ENCODE assay signal across 8 mouse cellular contexts in genomic region chr13:23571504-23572217, GRCm38 (mm10). TPM values are rescaled to one million over a fixed set of nuclear protein-coding genes. Genes with fewer than 3 reads are reported as not detected.
DNase-seq lines count a peak whose midpoint lies in the region; ATAC-seq and TF ChIP-seq lines count a peak whose summit lies in the region.
"Not testable (repeated sequence)": the region's sequence is repeated elsewhere in the genome, so short reads cannot be mapped to it uniquely, and the experiment has no call there.

No protein-coding gene starts in this region.

- not testable (repeated sequence) for TF ChIP-seq EP300 in heart, postnatal 0 days (IDR thresholded peaks at IDR 0.05; ENCODE audit: low read depth)
- peak; percentile 56 for TF ChIP-seq EP300 in liver, embryonic 14.5 days (IDR thresholded peaks at IDR 0.05; ENCODE audit: low read depth)

- H3K4me2 ChIP-seq in forebrain, embryonic 11.5 days (ENCODE audit: low read depth, low read length, severe bottlenecking): peak overlapping the region; percentile 66
- peak overlapping the region; percentile 62 for H3K4me2 ChIP-seq in heart, postnatal 0 days (ENCODE audit: low read depth, low read length)
- peak overlapping the region; percentile 69 for H3K4me2 ChIP-seq in kidney, embryonic 14.5 days (replicated peaks; ENCODE audit: low read depth, low read length)
- H3K4me2 ChIP-seq in liver, embryonic 14.5 days (ENCODE audit: low read depth): peak overlapping the region; percentile 79
- peak overlapping the region; percentile 59 for H3K4me2 ChIP-seq in midbrain, embryonic 14.5 days (ENCODE audit: low read length)
- peak overlapping the region; percentile 41 for H3K4me2 ChIP-seq in stomach, embryonic 14.5 days (replicated peaks; ENCODE audit: low read depth, low read length)

- H3K4me3 ChIP-seq in C2C12 (ENCODE audit: insufficient read depth, poor library complexity, severe bottlenecking): peak overlapping the region; percentile 27
- H3K4me3 ChIP-seq in cerebellum, adult 2 months (replicated peaks; ENCODE audit: insufficient read depth, low read depth, low read length): peak overlapping the region; percentile 58
- peak overlapping the region; percentile 45 for H3K4me3 ChIP-seq in forebrain, embryonic 11.5 days (ENCODE audit: low read depth, low read length)
- H3K4me3 ChIP-seq in heart, postnatal 0 days (ENCODE audit: low read depth, low read length): peak overlapping the region; percentile 51
- peak overlapping the region; percentile 43 for H3K4me3 ChIP-seq in kidney, embryonic 14.5 days (ENCODE audit: low read length)
- H3K4me3 ChIP-seq in liver, embryonic 14.5 days (ENCODE audit: insufficient read depth in 1 of 2, low read depth in 2 of 2, low read length in 2 of 2): peak overlapping the region; percentile 65 to 81
- peak overlapping the region; percentile 33 for H3K4me3 ChIP-seq in midbrain, embryonic 14.5 days (replicated peaks; ENCODE audit: low read depth, low read length)
- peak overlapping the region; percentile 27 for H3K4me3 ChIP-seq in stomach, embryonic 14.5 days (ENCODE audit: low read depth, low read length)

- H3K27ac ChIP-seq in cerebellum, adult 2 months (ENCODE audit: insufficient read depth, low read length): peak overlapping the region; percentile 77
- peak overlapping the region; percentile 96 for H3K27ac ChIP-seq in forebrain, embryonic 11.5 days (ENCODE audit: low read depth, low read length)
- H3K27ac ChIP-seq in heart, postnatal 0 days (ENCODE audit: low read depth): peak overlapping the region; percentile 97
- H3K27ac ChIP-seq in kidney, embryonic 14.5 days (ENCODE audit: low read depth, low read length): peak overlapping the region; percentile 92
- H3K27ac ChIP-seq in liver, embryonic 14.5 days: peak overlapping the region; percentile 98
- H3K27ac ChIP-seq in midbrain, embryonic 14.5 days (replicated peaks; ENCODE audit: low read depth, low read length): peak overlapping the region; percentile 89
- peak overlapping the region; percentile 94 for H3K27ac ChIP-seq in stomach, embryonic 14.5 days (ENCODE audit: low read length)

- H3K9ac ChIP-seq in forebrain, embryonic 11.5 days (ENCODE audit: low read length): peak overlapping the region; percentile 72
- H3K9ac ChIP-seq in heart, postnatal 0 days (replicated peaks; ENCODE audit: low read depth, low read length): peak overlapping the region; percentile 69
- peak overlapping the region; percentile 82 for H3K9ac ChIP-seq in kidney, embryonic 14.5 days (ENCODE audit: low read depth, low read length)
- H3K9ac ChIP-seq in liver, embryonic 14.5 days (replicated peaks): peak overlapping the region; percentile 99
- H3K9ac ChIP-seq in midbrain, embryonic 14.5 days (replicated peaks; ENCODE audit: low read length): peak overlapping the region; percentile 46
- peak overlapping the region; percentile 22 for H3K9ac ChIP-seq in stomach, embryonic 14.5 days (replicated peaks; ENCODE audit: low read depth, low read length)

- not testable (repeated sequence) for H3K4me1 ChIP-seq in cerebellum, adult 2 months (ENCODE audit: control insufficient read depth, insufficient read depth, low read length); forebrain, embryonic 11.5 days (replicated peaks; ENCODE audit: control insufficient read depth, insufficient read depth, low read length); kidney, embryonic 14.5 days (ENCODE audit: control insufficient read depth, insufficient read depth, low read length); stomach, embryonic 14.5 days (ENCODE audit: control insufficient read depth, insufficient read depth, low read length)
- peaks cover 16% of the 10 kb centered on the region; the same call in 1 of the 2 replicates for H3K4me1 ChIP-seq in heart, postnatal 0 days (ENCODE audit: control insufficient read depth, insufficient read depth)
- peaks cover 10 to 16% of the 10 kb centered on the region in 2 experiments for H3K4me1 ChIP-seq in liver, embryonic 14.5 days (replicated peaks; ENCODE audit: control insufficient read depth in 2 of 2, insufficient read depth in 2 of 2, low read length in 1 of 2)
- H3K4me1 ChIP-seq in midbrain, embryonic 14.5 days (ENCODE audit: control insufficient read depth, insufficient read depth, low read length): peaks cover 28% of the 10 kb centered on the region

- not testable (repeated sequence) for H3K36me3 ChIP-seq in C2C12 (ENCODE audit: control insufficient read depth, insufficient read depth); forebrain, embryonic 11.5 days (ENCODE audit: control insufficient read depth, insufficient read depth, low read length); heart, postnatal 0 days (replicated peaks; ENCODE audit: control insufficient read depth, insufficient read depth, low read length); kidney, embryonic 14.5 days (ENCODE audit: control insufficient read depth, insufficient read depth, low read length); liver, embryonic 14.5 days (replicated peaks; ENCODE audit: control insufficient read depth, insufficient read depth, low read depth); midbrain, embryonic 14.5 days (ENCODE audit: control insufficient read depth, insufficient read depth, low read length); stomach, embryonic 14.5 days (ENCODE audit: control insufficient read depth, insufficient read depth, low read length)

- not testable (repeated sequence) for TF ChIP-seq POLR2A in cerebellum, adult 2 months (IDR thresholded peaks at IDR 0.05; ENCODE audit: borderline replicate concordance, insufficient read depth, low read length)

- not testable (repeated sequence) for H3K27me3 ChIP-seq in C2C12 (ENCODE audit: control insufficient read depth, insufficient read depth, insufficient read length); cerebellum, adult 2 months (ENCODE audit: control insufficient read depth, insufficient read depth, low read length); forebrain, embryonic 11.5 days (ENCODE audit: control insufficient read depth, insufficient read depth, low read length); heart, postnatal 0 days (ENCODE audit: control insufficient read depth, insufficient read depth, low read length); kidney, embryonic 14.5 days (ENCODE audit: control insufficient read depth, insufficient read depth, low read length); liver, embryonic 14.5 days (ENCODE audit: control insufficient read depth, insufficient read depth, low read length); midbrain, embryonic 14.5 days (ENCODE audit: control insufficient read depth, insufficient read depth, low read length); stomach, embryonic 14.5 days (ENCODE audit: control insufficient read depth, insufficient read depth, low read length)

- H3K79me2 ChIP-seq in C2C12 (ENCODE audit: control insufficient read depth, insufficient read depth): not testable (repeated sequence)

- peak overlapping the region; percentile 4 for H3ac ChIP-seq in C2C12 (ENCODE audit: control insufficient read depth, insufficient read length, low read depth)

- not testable (repeated sequence) for DNase-seq in cerebellum, adult 2 months; forebrain, embryonic 11.5 days (ENCODE audit: low spot score); heart, postnatal 0 days (ENCODE audit: low spot score)
- DNase-seq in liver, embryonic 14.5 days (ENCODE audit: low read depth in 3 of 3, low spot score in 3 of 3): peak in 1 of 3 experiments; percentile 62
- peak; percentile 40 for DNase-seq in midbrain, embryonic 14.5 days

- WGBS in cerebellum, adult 2 months: 2% methylated on average over 18 of the region's 34 CpGs
- under 1% methylated on average over 9 of the region's 34 CpGs for WGBS in forebrain, embryonic 11.5 days
- WGBS in heart, postnatal 0 days: 1% methylated on average over 13 of the region's 34 CpGs
- WGBS in kidney, embryonic 14.5 days: under 1% methylated on average over 13 of the region's 34 CpGs
- 0% methylated on average over 9 of the region's 34 CpGs for WGBS in liver, embryonic 14.5 days (ENCODE audit: insufficient replicate concordance)
- WGBS in midbrain, embryonic 14.5 days: under 1% methylated on average over 12 of the region's 34 CpGs
- WGBS in stomach, embryonic 14.5 days: 0% methylated on average over 9 of the region's 34 CpGs

- TF ChIP-seq CTCF in C2C12 (IDR thresholded peaks at IDR 0.05; ENCODE audit: control insufficient read depth, insufficient read depth, insufficient read length); cerebellum, adult 2 months (IDR thresholded peaks at IDR 0.05; ENCODE audit: borderline replicate concordance, insufficient read depth, low read depth, low read length); heart, postnatal 0 days (IDR thresholded peaks at IDR 0.05; ENCODE audit: low read depth); liver, embryonic 14.5 days (IDR thresholded peaks at IDR 0.05; ENCODE audit: low read depth): not testable (repeated sequence)

- H3K9me3 ChIP-seq in forebrain, embryonic 11.5 days (ENCODE audit: control insufficient read depth, low read length); heart, postnatal 0 days (replicated peaks; ENCODE audit: control insufficient read depth, low read length); kidney, embryonic 14.5 days (ENCODE audit: control insufficient read depth, low read length); liver, embryonic 14.5 days (ENCODE audit: control insufficient read depth, low read length); midbrain, embryonic 14.5 days (ENCODE audit: control insufficient read depth, low read length); stomach, embryonic 14.5 days (ENCODE audit: control insufficient read depth, low read depth, low read length): not testable (repeated sequence)

- not testable (repeated sequence) for ATAC-seq in forebrain, embryonic 11.5 days (replicated peaks; ENCODE audit: low FRiP score); kidney, embryonic 14.5 days (ENCODE audit: low FRiP score, low TSS enrichment); midbrain, embryonic 14.5 days (ENCODE audit: low FRiP score, low TSS enrichment); stomach, embryonic 14.5 days (ENCODE audit: insufficient number of reproducible peaks, insufficient read depth, low FRiP score, low read depth)
- ATAC-seq in heart, postnatal 0 days (ENCODE audit: insufficient read depth, low read depth): 0 out of 2 replicates have a peak, but pooled peaks have one; percentile 1
- peak; percentile 2 for ATAC-seq in liver, embryonic 14.5 days (ENCODE audit: insufficient read depth)

- H3K79me3 ChIP-seq in C2C12 (ENCODE audit: low read depth): not testable (repeated sequence)

RNA-seq across cellular contexts. Expression of gene Hist1h2bg, which starts 0.5 kb away (rescaled TPM):
- 9.9 TPM for polyA plus RNA-seq in C2C12 (2012; fragmentation: generic; extraction: Trizol)
- polyA plus RNA-seq in cerebellum, adult 2 months (2012; rRNA removed): 7.3 and 9.3 TPM in 2 replicates
- 7.4 and 10.0 TPM in 2 replicates for polyA plus RNA-seq in forebrain, embryonic 11.5 days (2014; fragmentation: Nextera tagmentation; extraction: Ambion mirVana)
- 1,110 and 1,666 TPM in 2 replicates for total RNA-seq in heart, postnatal 0 days (2014; rRNA removed; ENCODE audit: low replicate concordance)
- polyA plus RNA-seq in heart, postnatal 0 days (2015; fragmentation: Nextera tagmentation; extraction: Ambion mirVana): 2.5 and 4.3 TPM in 2 replicates
- polyA plus RNA-seq in kidney, embryonic 14.5 days (2014; fragmentation: Nextera tagmentation; extraction: Ambion mirVana): 7.9 and 12.9 TPM in 2 replicates
- polyA plus RNA-seq in liver, embryonic 14.5 days (2012; rRNA removed): 42.1 and 55.9 TPM in 2 replicates
- 6.9 and 10.2 TPM in 2 replicates for polyA plus RNA-seq in liver, embryonic 14.5 days (2014; fragmentation: Nextera tagmentation; extraction: Ambion mirVana)
- 1.4 and 2.6 TPM in 2 replicates for polyA plus RNA-seq in midbrain, embryonic 14.5 days (2014; fragmentation: Nextera tagmentation; extraction: Ambion mirVana)
- polyA plus RNA-seq in stomach, embryonic 14.5 days (2014; fragmentation: Nextera tagmentation; extraction: Ambion mirVana): 11.0 and 12.6 TPM in 2 replicates

RNA-seq across cellular contexts. Expression of gene Hist1h2ae, which starts 0.6 kb away (rescaled TPM):
- polyA plus RNA-seq in C2C12 (2012; fragmentation: generic; extraction: Trizol): 12.6 TPM
- 0.33 and 0.60 TPM in 2 replicates for polyA plus RNA-seq in cerebellum, adult 2 months (2012; rRNA removed)
- 96.4 and 102 TPM in 2 replicates for polyA plus RNA-seq in forebrain, embryonic 11.5 days (2014; fragmentation: Nextera tagmentation; extraction: Ambion mirVana)
- total RNA-seq in heart, postnatal 0 days (2014; rRNA removed; ENCODE audit: low replicate concordance): 171 and 312 TPM in 2 replicates
- polyA plus RNA-seq in heart, postnatal 0 days (2015; fragmentation: Nextera tagmentation; extraction: Ambion mirVana): 12.1 and 14.3 TPM in 2 replicates
- 114 and 155 TPM in 2 replicates for polyA plus RNA-seq in kidney, embryonic 14.5 days (2014; fragmentation: Nextera tagmentation; extraction: Ambion mirVana)
- 10.8 and 14.3 TPM in 2 replicates for polyA plus RNA-seq in liver, embryonic 14.5 days (2012; rRNA removed)
- 150 and 151 TPM in 2 replicates for polyA plus RNA-seq in liver, embryonic 14.5 days (2014; fragmentation: Nextera tagmentation; extraction: Ambion mirVana)
- polyA plus RNA-seq in midbrain, embryonic 14.5 days (2014; fragmentation: Nextera tagmentation; extraction: Ambion mirVana): 30.2 and 34.0 TPM in 2 replicates
- 92.6 and 109 TPM in 2 replicates for polyA plus RNA-seq in stomach, embryonic 14.5 days (2014; fragmentation: Nextera tagmentation; extraction: Ambion mirVana)

RNA-seq across cellular contexts. Expression of gene Hist1h2bf, which starts 2.3 kb away (rescaled TPM):
- polyA plus RNA-seq in C2C12 (2012; fragmentation: generic; extraction: Trizol): 4.5 TPM
- polyA plus RNA-seq in cerebellum, adult 2 months (2012; rRNA removed): 0.65 and 0.98 TPM in 2 replicates
- polyA plus RNA-seq in forebrain, embryonic 11.5 days (2014; fragmentation: Nextera tagmentation; extraction: Ambion mirVana): 4.5 and 5.9 TPM in 2 replicates
- 603 and 951 TPM in 2 replicates for total RNA-seq in heart, postnatal 0 days (2014; rRNA removed; ENCODE audit: low replicate concordance)
- polyA plus RNA-seq in heart, postnatal 0 days (2015; fragmentation: Nextera tagmentation; extraction: Ambion mirVana): 1.3 and 1.6 TPM in 2 replicates
- 6.7 and 10.8 TPM in 2 replicates for polyA plus RNA-seq in kidney, embryonic 14.5 days (2014; fragmentation: Nextera tagmentation; extraction: Ambion mirVana)
- 15.9 and 35.2 TPM in 2 replicates for polyA plus RNA-seq in liver, embryonic 14.5 days (2012; rRNA removed)
- polyA plus RNA-seq in liver, embryonic 14.5 days (2014; fragmentation: Nextera tagmentation; extraction: Ambion mirVana): 3.4 and 4.4 TPM in 2 replicates
- 1.5 and 2.7 TPM in 2 replicates for polyA plus RNA-seq in midbrain, embryonic 14.5 days (2014; fragmentation: Nextera tagmentation; extraction: Ambion mirVana)
- 7.1 and 7.3 TPM in 2 replicates for polyA plus RNA-seq in stomach, embryonic 14.5 days (2014; fragmentation: Nextera tagmentation; extraction: Ambion mirVana)

RNA-seq across cellular contexts. Expression of gene Hist1h2ad, which starts 2.5 kb away (rescaled TPM):
- polyA plus RNA-seq in C2C12 (2012; fragmentation: generic; extraction: Trizol): 0.73 TPM
- 1.2 and 1.9 TPM in 2 replicates for polyA plus RNA-seq in cerebellum, adult 2 months (2012; rRNA removed)
- 2.5 and 3.0 TPM in 2 replicates for polyA plus RNA-seq in forebrain, embryonic 11.5 days (2014; fragmentation: Nextera tagmentation; extraction: Ambion mirVana)
- total RNA-seq in heart, postnatal 0 days (2014; rRNA removed; ENCODE audit: low replicate concordance): 568 and 769 TPM in 2 replicates
- polyA plus RNA-seq in heart, postnatal 0 days (2015; fragmentation: Nextera tagmentation; extraction: Ambion mirVana): 0.27 and 1.8 TPM in 2 replicates
- polyA plus RNA-seq in kidney, embryonic 14.5 days (2014; fragmentation: Nextera tagmentation; extraction: Ambion mirVana): 2.9 and 5.3 TPM in 2 replicates
- polyA plus RNA-seq in liver, embryonic 14.5 days (2012; rRNA removed): 10.4 and 25.5 TPM in 2 replicates
- 4.7 and 5.1 TPM in 2 replicates for polyA plus RNA-seq in liver, embryonic 14.5 days (2014; fragmentation: Nextera tagmentation; extraction: Ambion mirVana)
- polyA plus RNA-seq in midbrain, embryonic 14.5 days (2014; fragmentation: Nextera tagmentation; extraction: Ambion mirVana): 2.1 and 2.2 TPM in 2 replicates
- 4.1 and 6.2 TPM in 2 replicates for polyA plus RNA-seq in stomach, embryonic 14.5 days (2014; fragmentation: Nextera tagmentation; extraction: Ambion mirVana)

RNA-seq across cellular contexts. Expression of gene Hist1h3d, which starts 3.9 kb away (rescaled TPM):
- polyA plus RNA-seq in C2C12 (2012; fragmentation: generic; extraction: Trizol): 1.9 TPM
- polyA plus RNA-seq in cerebellum, adult 2 months (2012; rRNA removed): 2.0 and 2.8 TPM in 2 replicates
- polyA plus RNA-seq in forebrain, embryonic 11.5 days (2014; fragmentation: Nextera tagmentation; extraction: Ambion mirVana): 11.9 and 13.9 TPM in 2 replicates
- 116 and 155 TPM in 2 replicates for total RNA-seq in heart, postnatal 0 days (2014; rRNA removed; ENCODE audit: low replicate concordance)
- polyA plus RNA-seq in heart, postnatal 0 days (2015; fragmentation: Nextera tagmentation; extraction: Ambion mirVana): 1.2 and 1.8 TPM in 2 replicates
- 12.0 and 14.7 TPM in 2 replicates for polyA plus RNA-seq in kidney, embryonic 14.5 days (2014; fragmentation: Nextera tagmentation; extraction: Ambion mirVana)
- polyA plus RNA-seq in liver, embryonic 14.5 days (2012; rRNA removed): 20.4 and 27.3 TPM in 2 replicates
- polyA plus RNA-seq in liver, embryonic 14.5 days (2014; fragmentation: Nextera tagmentation; extraction: Ambion mirVana): 7.1 and 7.2 TPM in 2 replicates
- 1.6 and 2.0 TPM in 2 replicates for polyA plus RNA-seq in midbrain, embryonic 14.5 days (2014; fragmentation: Nextera tagmentation; extraction: Ambion mirVana)
- 11.2 and 16.2 TPM in 2 replicates for polyA plus RNA-seq in stomach, embryonic 14.5 days (2014; fragmentation: Nextera tagmentation; extraction: Ambion mirVana)

Comparison
In these comparisons a context has a peak if more than half of its experiments do, and no peak if none do; other contexts are left out.
1. H3K9ac ChIP-seq: peak in every context shown above with its lines; median percentile 99 in liver, embryonic 14.5 days; 82 in kidney, embryonic 14.5 days; 72 in forebrain, embryonic 11.5 days; 69 in heart, postnatal 0 days; 46 in midbrain, embryonic 14.5 days; 22 in stomach, embryonic 14.5 days.